Mouse (Mus musculus): ENCODE measurements around the gene Cntnap5a. TPM values are rescaled to one million over a fixed set of nuclear protein-coding genes. Genes with fewer than 3 reads are reported as not detected.

Cntnap5a gene
- polyA plus RNA-seq, 1 experiment: 0.10 TPM

DNA sequence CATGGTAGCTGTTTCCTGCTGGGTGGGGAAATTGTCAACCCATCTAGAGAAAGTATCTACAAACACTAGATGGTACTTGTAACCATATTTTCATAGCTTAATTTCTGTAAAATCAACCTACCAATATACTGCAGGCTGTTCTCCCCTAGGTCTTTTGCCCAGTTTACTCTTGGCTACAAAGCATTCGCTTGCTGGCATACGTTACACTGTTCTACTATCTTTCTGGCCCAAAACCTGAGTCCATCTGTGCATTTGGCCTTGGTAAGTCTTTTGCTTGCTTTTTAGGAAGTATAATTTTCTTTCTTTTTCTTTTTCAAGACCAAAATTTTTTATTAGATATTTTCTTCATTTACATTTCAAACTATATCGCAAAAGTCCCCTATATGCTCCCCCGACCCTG lies 686.3 kb downstream of the Cntnap5a start:
- no peak overlapping the region for H3K4me3 ChIP-seq (ENCODE audit: low read depth, low read length)
- H3K4me1 ChIP-seq (ENCODE audit: control insufficient read depth, insufficient read depth, low read length): no peaks in the 10 kb centered on the region
- no peak overlapping the region for H3K27ac ChIP-seq (ENCODE audit: insufficient read depth, low read length)
- no peaks in the 10 kb centered on the region for H3K27me3 ChIP-seq (ENCODE audit: control insufficient read depth, insufficient read depth, low read length, poor library complexity, severe bottlenecking)
- H3K36me3 ChIP-seq (ENCODE audit: control insufficient read depth, insufficient read depth, low read length, poor library complexity, severe bottlenecking): no peaks in the 10 kb centered on the region
- H3K9me3 ChIP-seq (replicated peaks; ENCODE audit: control insufficient read depth, insufficient read depth, low read length, poor library complexity, severe bottlenecking): no peaks in the 10 kb centered on the region
- TF ChIP-seq POLR2A (IDR thresholded peaks at IDR 0.05; ENCODE audit: insufficient read depth, low read length) (no peak), CTCF (IDR thresholded peaks at IDR 0.05; ENCODE audit: low read depth, low read length) (no peak)
- H3K9ac ChIP-seq (ENCODE audit: low read depth, poor library complexity, severe bottlenecking): no peak overlapping the region

DNA sequence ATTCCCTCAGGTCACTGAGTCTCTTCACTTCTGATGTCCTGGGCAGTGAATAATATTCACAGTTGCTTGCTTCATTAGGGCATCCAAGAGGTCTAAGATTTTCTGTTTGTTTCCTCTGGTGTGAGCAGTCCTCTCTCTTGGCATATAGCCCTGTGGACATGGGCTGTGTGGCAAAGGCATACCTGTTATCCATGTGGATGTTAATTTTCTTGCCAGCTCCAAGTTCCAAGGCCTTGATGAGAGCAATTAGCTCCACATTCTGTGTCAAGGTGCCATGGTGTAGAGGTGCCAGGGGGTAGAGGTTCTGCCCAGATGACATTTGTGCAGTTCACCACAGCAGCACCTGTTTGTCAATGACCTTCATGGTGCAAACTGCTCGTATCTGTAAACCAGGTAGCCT lies 689.0 kb downstream of the Cntnap5a start:
- no peaks in the 10 kb centered on the region for H3K9me3 ChIP-seq (replicated peaks; ENCODE audit: control insufficient read depth, insufficient read depth, low read length, poor library complexity, severe bottlenecking)
- no peak overlapping the region for H3K4me3 ChIP-seq (ENCODE audit: low read depth, low read length)
- H3K27ac ChIP-seq (ENCODE audit: insufficient read depth, low read length): no peak overlapping the region
- no peaks in the 10 kb centered on the region for H3K4me1 ChIP-seq (ENCODE audit: control insufficient read depth, insufficient read depth, low read length)
- H3K9ac ChIP-seq (ENCODE audit: low read depth, poor library complexity, severe bottlenecking): no peak overlapping the region
- H3K36me3 ChIP-seq (ENCODE audit: control insufficient read depth, insufficient read depth, low read length, poor library complexity, severe bottlenecking): no peaks in the 10 kb centered on the region
- no peaks in the 10 kb centered on the region for H3K27me3 ChIP-seq (ENCODE audit: control insufficient read depth, insufficient read depth, low read length, poor library complexity, severe bottlenecking)
- TF ChIP-seq CTCF (IDR thresholded peaks at IDR 0.05; ENCODE audit: low read depth, low read length) (no peak), EP300 (IDR thresholded peaks at IDR 0.05; ENCODE audit: insufficient read depth, low read depth, low read length) (no peak), POLR2A (IDR thresholded peaks at IDR 0.05; ENCODE audit: insufficient read depth, low read length) (no peak)

DNA sequence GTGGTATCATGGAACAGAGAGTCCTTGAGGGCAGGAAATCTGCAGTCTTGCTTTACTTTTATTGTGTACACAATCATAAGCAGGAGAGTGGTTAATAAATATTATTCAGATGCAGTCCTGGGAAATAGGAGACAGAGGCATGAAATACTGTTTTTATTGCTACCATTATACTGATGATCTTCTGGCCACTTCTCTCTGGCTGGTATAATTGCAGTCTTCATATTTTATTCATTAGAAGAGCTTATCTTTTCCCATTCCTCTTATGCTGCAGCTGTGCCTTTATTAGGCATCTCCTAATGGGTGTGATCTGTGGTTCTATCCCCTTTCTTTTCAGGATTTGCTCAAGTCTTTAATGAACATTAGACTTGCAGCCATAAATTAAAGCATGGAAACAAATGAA lies 707.8 kb downstream of the Cntnap5a start:
- no peak for TF ChIP-seq POLR2A (IDR thresholded peaks at IDR 0.05; ENCODE audit: insufficient read depth, low read length)
- TF ChIP-seq CTCF (IDR thresholded peaks at IDR 0.05; ENCODE audit: low read depth, low read length): no peak
- TF ChIP-seq EP300 (IDR thresholded peaks at IDR 0.05; ENCODE audit: insufficient read depth, low read depth, low read length): no peak
- Histone ChIP-seq H3K36me3 (ENCODE audit: control insufficient read depth, insufficient read depth, low read length, poor library complexity, severe bottlenecking) (no peaks in the 10 kb centered on the region), H3K9ac (ENCODE audit: low read depth, poor library complexity, severe bottlenecking) (no peak overlapping the region), H3K9me3 (replicated peaks; ENCODE audit: control insufficient read depth, insufficient read depth, low read length, poor library complexity, severe bottlenecking) (no peaks in the 10 kb centered on the region), H3K27me3 (ENCODE audit: control insufficient read depth, insufficient read depth, low read length, poor library complexity, severe bottlenecking) (no peaks in the 10 kb centered on the region), H3K4me3 (ENCODE audit: low read depth, low read length) (no peak overlapping the region), H3K27ac (ENCODE audit: insufficient read depth, low read length) (no peak overlapping the region), H3K4me1 (ENCODE audit: control insufficient read depth, insufficient read depth, low read length) (no peaks in the 10 kb centered on the region)

DNA sequence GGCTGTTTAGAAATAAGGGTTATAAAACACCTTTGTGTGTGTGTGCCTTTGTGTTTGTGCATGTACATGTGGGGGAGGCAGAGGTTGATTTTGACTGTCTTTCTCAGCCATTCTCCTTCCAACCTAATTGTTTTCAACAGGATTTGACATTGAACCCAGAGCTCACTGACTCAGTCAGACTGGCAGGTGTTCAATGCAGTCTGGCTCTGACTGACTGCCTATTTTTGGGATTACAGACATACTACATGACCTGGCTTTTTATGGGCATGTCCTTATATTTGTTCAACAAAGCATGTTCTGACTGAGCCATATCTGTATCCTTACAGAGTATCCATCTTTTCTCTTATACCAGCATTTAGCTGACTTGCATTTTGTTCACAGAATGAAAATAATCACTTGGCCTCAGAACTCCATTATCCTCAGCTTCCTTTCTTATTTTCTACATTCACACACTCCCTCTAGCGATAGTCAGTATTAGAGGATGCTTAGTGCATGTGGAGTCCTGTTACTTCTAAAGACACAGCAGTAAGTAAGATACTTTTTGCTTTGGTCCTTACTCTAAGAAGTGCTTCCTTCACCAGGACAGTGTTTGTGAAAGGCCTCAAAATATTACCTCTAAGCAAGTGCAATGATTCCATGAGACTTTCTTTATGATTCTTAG lies 717.6 kb downstream of the Cntnap5a start:
- Histone ChIP-seq H3K9me3 (replicated peaks; ENCODE audit: control insufficient read depth, insufficient read depth, low read length, poor library complexity, severe bottlenecking) (no peaks in the 10 kb centered on the region), H3K36me3 (ENCODE audit: control insufficient read depth, insufficient read depth, low read length, poor library complexity, severe bottlenecking) (no peaks in the 10 kb centered on the region), H3K4me3 (ENCODE audit: low read depth, low read length) (no peak overlapping the region), H3K9ac (ENCODE audit: low read depth, poor library complexity, severe bottlenecking) (no peak overlapping the region), H3K27ac (ENCODE audit: insufficient read depth, low read length) (no peak overlapping the region), H3K4me1 (ENCODE audit: control insufficient read depth, insufficient read depth, low read length) (no peaks in the 10 kb centered on the region), H3K27me3 (ENCODE audit: control insufficient read depth, insufficient read depth, low read length, poor library complexity, severe bottlenecking) (no peaks in the 10 kb centered on the region)
- TF ChIP-seq CTCF (IDR thresholded peaks at IDR 0.05; ENCODE audit: low read depth, low read length): no peak
- no peak for TF ChIP-seq EP300 (IDR thresholded peaks at IDR 0.05; ENCODE audit: insufficient read depth, low read depth, low read length)
- no peak for TF ChIP-seq POLR2A (IDR thresholded peaks at IDR 0.05; ENCODE audit: insufficient read depth, low read length)

DNA sequence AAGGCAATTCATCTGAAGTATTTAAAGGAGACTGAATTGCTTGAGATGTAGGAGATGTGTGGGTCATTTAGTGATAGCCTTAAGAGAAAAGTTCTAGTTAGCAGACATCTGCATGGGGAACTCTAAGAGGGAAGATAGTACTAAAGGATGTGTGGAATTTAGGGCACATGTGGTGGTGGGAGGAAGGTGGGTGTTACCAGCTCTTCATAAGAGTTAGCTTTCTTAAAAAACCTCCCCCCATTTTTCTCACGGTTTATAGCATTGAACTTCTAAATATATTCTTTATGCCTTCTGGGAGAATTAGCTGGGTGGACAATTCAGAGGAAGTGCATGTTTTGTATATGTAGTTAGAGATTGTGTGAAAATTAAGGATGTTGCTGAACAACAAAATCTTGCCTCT lies 725.3 kb downstream of the Cntnap5a start:
- Histone ChIP-seq H3K36me3 (ENCODE audit: control insufficient read depth, insufficient read depth, low read length, poor library complexity, severe bottlenecking) (no peaks in the 10 kb centered on the region), H3K27ac (ENCODE audit: insufficient read depth, low read length) (no peak overlapping the region), H3K9me3 (replicated peaks; ENCODE audit: control insufficient read depth, insufficient read depth, low read length, poor library complexity, severe bottlenecking) (no peaks in the 10 kb centered on the region), H3K4me1 (ENCODE audit: control insufficient read depth, insufficient read depth, low read length) (no peaks in the 10 kb centered on the region), H3K4me3 (ENCODE audit: low read depth, low read length) (no peak overlapping the region), H3K27me3 (ENCODE audit: control insufficient read depth, insufficient read depth, low read length, poor library complexity, severe bottlenecking) (no peaks in the 10 kb centered on the region), H3K9ac (ENCODE audit: low read depth, poor library complexity, severe bottlenecking) (no peak overlapping the region)
- TF ChIP-seq POLR2A (IDR thresholded peaks at IDR 0.05; ENCODE audit: insufficient read depth, low read length): no peak
- TF ChIP-seq EP300 (IDR thresholded peaks at IDR 0.05; ENCODE audit: insufficient read depth, low read depth, low read length): no peak
- TF ChIP-seq CTCF (IDR thresholded peaks at IDR 0.05; ENCODE audit: low read depth, low read length): no peak

DNA sequence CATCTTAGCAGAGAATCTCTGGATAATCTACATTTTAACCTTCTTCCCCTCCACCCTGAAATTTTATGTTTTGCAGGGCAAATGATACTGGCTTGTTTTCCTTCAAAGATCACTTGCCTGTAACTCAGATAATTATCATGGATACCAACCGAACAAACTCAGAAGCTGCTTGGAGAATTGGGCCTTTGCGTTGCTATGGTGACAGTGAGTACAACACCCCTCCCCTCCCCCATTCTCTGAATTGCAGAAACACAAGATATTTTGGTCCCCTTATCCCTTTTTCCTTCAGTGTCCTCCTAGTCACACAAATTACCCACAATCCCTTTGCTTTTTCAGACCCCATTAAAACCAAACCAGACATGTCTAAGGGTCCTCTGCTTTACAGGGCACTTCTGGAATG lies 743.8 kb downstream of the Cntnap5a start:
- Histone ChIP-seq H3K27ac (ENCODE audit: insufficient read depth, low read length) (no peak overlapping the region), H3K36me3 (ENCODE audit: control insufficient read depth, insufficient read depth, low read length, poor library complexity, severe bottlenecking) (no peaks in the 10 kb centered on the region), H3K4me3 (ENCODE audit: low read depth, low read length) (no peak overlapping the region), H3K9me3 (replicated peaks; ENCODE audit: control insufficient read depth, insufficient read depth, low read length, poor library complexity, severe bottlenecking) (no peaks in the 10 kb centered on the region), H3K9ac (ENCODE audit: low read depth, poor library complexity, severe bottlenecking) (no peak overlapping the region), H3K4me1 (ENCODE audit: control insufficient read depth, insufficient read depth, low read length) (no peaks in the 10 kb centered on the region), H3K27me3 (ENCODE audit: control insufficient read depth, insufficient read depth, low read length, poor library complexity, severe bottlenecking) (no peaks in the 10 kb centered on the region)
- TF ChIP-seq POLR2A (IDR thresholded peaks at IDR 0.05; ENCODE audit: insufficient read depth, low read length) (no peak), CTCF (IDR thresholded peaks at IDR 0.05; ENCODE audit: low read depth, low read length) (no peak), EP300 (IDR thresholded peaks at IDR 0.05; ENCODE audit: insufficient read depth, low read depth, low read length) (no peak)

Measured in ES-Bruce4 (cell line).